Mouse (Mus musculus): ENCODE measurements around the gene Krt34. TPM values are rescaled to one million over a fixed set of nuclear protein-coding genes. Genes with fewer than 3 reads are reported as not detected.

Gene Krt34
- total RNA-seq (2021): not detected
- long read RNA-seq, experiment 1: 0 reads
- long read RNA-seq, experiment 2: 0 reads

GRCm38 (mm10) chr11:100041454-100041853 is at the start of gene Krt34:
TSS of gene Krt34 (minus strand) at chr11:100041554.
- DNase-seq (ENCODE audit: low spot score in 2 of 2): no peak

- DNase-seq (ENCODE audit: low spot score in 2 of 2): no peak
Observed at GRCm38 (mm10) chr11:100088378-100089025, 47.1 kb upstream of the Krt34 start.

GRCm38 (mm10) chr11:100087861-100088260 is 46.5 kb upstream of the Krt34 start, which contains the start of gene Krt32:
TSS of gene Krt32 (minus strand) at chr11:100088226.
- no peak for DNase-seq (ENCODE audit: low spot score in 2 of 2)

GRCm38 (mm10) chr11:100073873-100074272 is 32.5 kb upstream of the Krt34 start:
- DNase-seq (ENCODE audit: low spot score in 2 of 2): no peak

- DNase-seq (ENCODE audit: low spot score in 2 of 2): no peak
Observed at GRCm38 (mm10) chr11:100067293-100068036, 26.1 kb upstream of the Krt34 start.

- DNase-seq (ENCODE audit: low spot score in 2 of 2): no peak
Observed at GRCm38 (mm10) chr11:100066236-100067010, 25.1 kb upstream of the Krt34 start.

- DNase-seq (ENCODE audit: low spot score in 2 of 2): no peak
Observed at GRCm38 (mm10) chr11:100058875-100059274, 17.5 kb upstream of the Krt34 start.

GRCm38 (mm10) chr11:100055686-100056655 is 14.6 kb upstream of the Krt34 start:
- DNase-seq (ENCODE audit: low spot score in 2 of 2): peak in 1 of 2 experiments; percentile 6

- DNase-seq (ENCODE audit: low spot score in 2 of 2): no peak
Observed at GRCm38 (mm10) chr11:100050451-100050850, 9.1 kb upstream of the Krt34 start, which contains the start of gene Krt31. TSS of gene Krt31 (minus strand) at chr11:100050551.

GRCm38 (mm10) chr11:100047193-100047592 is 5.8 kb upstream of the Krt34 start:
- DNase-seq (ENCODE audit: low spot score in 2 of 2): no peak

- no peak for DNase-seq (ENCODE audit: low spot score in 2 of 2)
Observed at GRCm38 (mm10) chr11:100046303-100046866, 5.0 kb upstream of the Krt34 start.

- DNase-seq (ENCODE audit: low spot score in 2 of 2): no peak
Observed at GRCm38 (mm10) chr11:100029768-100030167, 11.6 kb downstream of the Krt34 start, which contains the start of gene Krt33b. TSS of gene Krt33b (minus strand) at chr11:100029868.

GRCm38 (mm10) chr11:100021438-100021837 is 19.9 kb downstream of the Krt34 start:
- DNase-seq (ENCODE audit: low spot score in 2 of 2): no peak

- DNase-seq (ENCODE audit: low spot score in 2 of 2): no peak
Observed at GRCm38 (mm10) chr11:100019466-100019865, 21.9 kb downstream of the Krt34 start.

- no peak for DNase-seq (ENCODE audit: low spot score in 2 of 2)
Observed at GRCm38 (mm10) chr11:100016112-100016511, 25.2 kb downstream of the Krt34 start, which contains the start of gene Krt33a. TSS of gene Krt33a (minus strand) at chr11:100016212.

GRCm38 (mm10) chr11:100013691-100014171 is 27.6 kb downstream of the Krt34 start:
- DNase-seq (ENCODE audit: low spot score in 2 of 2): no peak

- DNase-seq (ENCODE audit: low spot score in 2 of 2): no peak
Observed at GRCm38 (mm10) chr11:100010682-100011081, 30.7 kb downstream of the Krt34 start.

- no peak for DNase-seq (ENCODE audit: low spot score in 2 of 2)
Observed at GRCm38 (mm10) chr11:100008336-100008735, 33.0 kb downstream of the Krt34 start.

GRCm38 (mm10) chr11:100006624-100007023 is 34.7 kb downstream of the Krt34 start:
- no peak for DNase-seq (ENCODE audit: low spot score in 2 of 2)

GRCm38 (mm10) chr11:100005905-100006304 is 35.4 kb downstream of the Krt34 start:
- DNase-seq (ENCODE audit: low spot score in 2 of 2): no peak

Data from adrenal gland, adult 18-20 months (tissue).